Mouse (Mus musculus) forebrain, embryonic 14.5 days (tissue): ENCODE measurements around the gene Slc31a2. TPM values are rescaled to one million over a fixed set of nuclear protein-coding genes. Genes with fewer than 3 reads are reported as not detected.

Experiments used
- polyA plus RNA-seq: library from polyadenylated mRNA; unstranded; fragments of >200 nt; fragmentation: Nextera tagmentation; extraction: Ambion mirVana; gene quantifications from 2 replicates; pipeline ENCODE4 v1.2.1, GENCODE M21; 2014

The Slc31a2 gene
- polyA plus RNA-seq, 1 experiment from 2014 or later = 4.0 TPM

Other genes with a start within 250 kb of the Slc31a2 start
- gene Mup20, start 208.4 kb upstream of the Slc31a2 start, polyA plus RNA-seq = not detected in 2 replicates
- gene Mup3, start 175.2 kb upstream of the Slc31a2 start, polyA plus RNA-seq = not detected in 2 replicates
- gene Mup21, start 111.7 kb upstream of the Slc31a2 start, polyA plus RNA-seq = not detected in 2 replicates
- 17.7 and 20.2 TPM in 2 replicates for gene Zfp37, start 31.5 kb upstream of the Slc31a2 start, polyA plus RNA-seq
- 15.7 and 18.6 TPM in 2 replicates for gene Fkbp15, start 98.0 kb downstream of the Slc31a2 start, polyA plus RNA-seq
- gene Slc31a1, start 98.2 kb downstream of the Slc31a2 start, polyA plus RNA-seq = 43.9 and 44.9 TPM in 2 replicates
- 140 and 149 TPM in 2 replicates for gene Cdc26, start 146.1 kb downstream of the Slc31a2 start, polyA plus RNA-seq
- 16.4 and 16.6 TPM in 2 replicates for gene Prpf4, start 146.2 kb downstream of the Slc31a2 start, polyA plus RNA-seq
- gene Rnf183, start 172.7 kb downstream of the Slc31a2 start, polyA plus RNA-seq = not detected in 2 replicates
- 8.1 and 8.2 TPM in 2 replicates for gene Wdr31, start 208.3 kb downstream of the Slc31a2 start, polyA plus RNA-seq
- 0.53 and 0.54 TPM in 2 replicates for gene Bspry, start 217.5 kb downstream of the Slc31a2 start, polyA plus RNA-seq
- 12.8 and 13.8 TPM in 2 replicates for gene Hdhd3, start 240.9 kb downstream of the Slc31a2 start, polyA plus RNA-seq